Mouse (Mus musculus) midbrain, postnatal 0 days (tissue): Measurements from ENCODE around the gene Nelfcd. TPM values are rescaled to one million over a fixed set of nuclear protein-coding genes. Genes with fewer than 3 reads are reported as not detected.

Source experiments
- ATAC-seq: fragments of 200-750 bp; cut with Nextera tagmentation; 2 replicates; pipeline ENCODE4 v1.8.0; 2017; ENCODE audit warnings: moderate number of reproducible peaks, mild to moderate bottlenecking, moderate TSS enrichment, moderate library complexity; ENCODE audit not compliant: low FRiP score
- DNase-seq: peaks from one replicate; pipeline ENCODE4 v3.0.0-alpha.2; 2015; ENCODE audit warnings: low spot score
- H3K27ac ChIP-seq: fragments of 300-500 bp; sonication (generic); 2 replicates; pipeline ENCODE4 v1.5.1; 2014; ENCODE audit warnings: low read depth, mild to moderate bottlenecking, low read length, mixed read lengths
- H3K27me3 ChIP-seq: fragments of 300-500 bp; sonication (generic); 2 replicates; pipeline ENCODE4 v1.6.1; 2014; ENCODE audit warnings: low read length, control low read depth, mixed read lengths; ENCODE audit not compliant: insufficient read depth
- H3K36me3 ChIP-seq: fragments of 300-500 bp; sonication (generic); 2 replicates; pipeline ENCODE4 v1.6.1; 2014; ENCODE audit warnings: low read length, control low read depth, mixed read lengths; ENCODE audit not compliant: insufficient read depth
- H3K4me1 ChIP-seq: fragments of 300-500 bp; sonication (generic); 2 replicates; pipeline ENCODE4 v1.6.1; 2014; ENCODE audit warnings: mild to moderate bottlenecking, control low read depth, antibody characterized with exemption, low read length, mixed read lengths; ENCODE audit not compliant: insufficient read depth
- H3K4me2 ChIP-seq: fragments of 300-500 bp; sonication (generic); 2 replicates; pipeline ENCODE4 v1.6.1; 2014; ENCODE audit warnings: low read depth, mild to moderate bottlenecking, low read length, mixed read lengths; ENCODE audit not compliant: poor library complexity, severe bottlenecking
- H3K4me3 ChIP-seq: fragments of 300-500 bp; sonication (generic); 2 replicates; pipeline ENCODE4 v1.5.1; 2014; ENCODE audit warnings: low read depth, mild to moderate bottlenecking, low read length, moderate library complexity
- H3K9ac ChIP-seq: fragments of 300-500 bp; sonication (generic); replicated peaks from 2 replicates; pipeline ENCODE4 v1.6.1; 2014; ENCODE audit warnings: mild to moderate bottlenecking, low read length, moderate library complexity, mixed read lengths; ENCODE audit not compliant: poor library complexity, severe bottlenecking
- H3K9me3 ChIP-seq: fragments of 300-500 bp; sonication (generic); 2 replicates; pipeline ENCODE4 v1.6.1; 2016; ENCODE audit warnings: low read length, control low read depth
- CTCF ChIP-seq: IDR thresholded peaks from 2 replicates; pipeline ENCODE4 v1.5.1; 2016; ENCODE audit warnings: antibody characterized with exemption, mild to moderate bottlenecking
- WGBS: fragments of 180-500 bp; shearing (Covaris S2); extraction: QIAGEN DNeasy Blood & Tissue Kit; methylation state at CpG from one replicate; pipeline ENCODE4 v1.1.7; 2014; 5-methylcytosine and 5-hydroxymethylcytosine counted together
- polyA plus RNA-seq: library from polyadenylated mRNA; unstranded; fragments of >200 nt; fragmentation: Nextera tagmentation; extraction: Ambion mirVana; gene quantifications from 2 replicates; pipeline ENCODE4 v1.2.1, GENCODE M21; 2015
- total RNA-seq: library from RNA; depleted of rRNA; stranded (reverse); fragments of >200 nt; gene quantifications from 2 replicates; pipeline ENCODE4 v1.2.3, GENCODE M21; 2014; rRNA removed

The Nelfcd gene
- total and polyA plus RNA-seq, 2 experiments from 2014 or later: 42.7 to 95.7 TPM

GRCm38 (mm10) chr2:174472407-174472806 is 56.8 kb downstream of the Nelfcd start:
- ATAC-seq (peak; percentile 56), DNase-seq (no peak)
- peak overlapping the region; percentile 57 for H3K4me2 ChIP-seq
- H3K9me3 ChIP-seq: no peaks in the 10 kb centered on the region
- peak overlapping the region; percentile 59 for H3K9ac ChIP-seq
- H3K27ac ChIP-seq: no peak overlapping the region
- TF ChIP-seq CTCF: no peak
- H3K36me3 ChIP-seq: 0 out of 2 replicates have a peak, but pooled peaks cover 4% of the 10 kb centered on the region
- no peaks in the 10 kb centered on the region; the same call in 1 of the 2 replicates for H3K4me1 ChIP-seq
- WGBS: 8% methylated on average over 30 of the region's 30 CpGs
- H3K27me3 ChIP-seq: no peaks in the 10 kb centered on the region
- peak overlapping the region; percentile 69 for H3K4me3 ChIP-seq

- no peaks in the 10 kb centered on the region; the same call in 1 of the 2 replicates for H3K4me1 ChIP-seq
- H3K27me3 ChIP-seq: no peaks in the 10 kb centered on the region
- 0 out of 2 replicates have a peak, but pooled peaks cover 4% of the 10 kb centered on the region for H3K36me3 ChIP-seq
- peak; percentile 42; the same call in 1 of the 2 replicates for TF ChIP-seq CTCF
- H3K27ac ChIP-seq: no peak within 1 kb of the TSS
- ATAC-seq (peak; percentile 99), DNase-seq (peak; percentile 99)
- peak within 1 kb of the TSS; percentile 59 for H3K9ac ChIP-seq
- WGBS: under 1% methylated on average over 52 of the region's 53 CpGs
- H3K4me3 ChIP-seq: peak within 1 kb of the TSS; percentile 69
- H3K9me3 ChIP-seq: no peaks in the 10 kb centered on the region
- peak within 1 kb of the TSS; percentile 57 for H3K4me2 ChIP-seq
Measured at GRCm38 (mm10) chr2:174472818-174473549, 57.4 kb downstream of the Nelfcd start, which contains the start of gene Prelid3b. TSS of gene Prelid3b (minus strand) at chr2:174473081.

- Histone ChIP-seq H3K4me1 (no peaks in the 10 kb centered on the region; the same call in 1 of the 2 replicates), H3K27ac (no peak overlapping the region), H3K36me3 (0 out of 2 replicates have a peak, but pooled peaks cover 2% of the 10 kb centered on the region), H3K9ac (peak overlapping the region; percentile 24; the same call in 1 of the 2 replicates), H3K4me2 (peak overlapping the region; percentile 57), H3K9me3 (no peaks in the 10 kb centered on the region), H3K4me3 (peak overlapping the region; percentile 69), H3K27me3 (no peaks in the 10 kb centered on the region)
- no peak for TF ChIP-seq CTCF
- 86% methylated on average over 5 of the region's 5 CpGs for WGBS
- DNase-seq: no peak
- no peak for ATAC-seq
Measured at GRCm38 (mm10) chr2:174473550-174473927, 57.9 kb downstream of the Nelfcd start.

Other genes with a start within 250 kb of the Nelfcd start
- gene Gnas, start 131.5 kb upstream of the Nelfcd start, total RNA-seq: 1,613 and 1,637 TPM in 2 replicates
- gene Gnas, start 131.5 kb upstream of the Nelfcd start, polyA plus RNA-seq: 1,739 and 1,834 TPM in 2 replicates
- not detected in 2 replicates for gene Gm20721, start 69.1 kb upstream of the Nelfcd start, total RNA-seq
- gene Gm20721, start 69.1 kb upstream of the Nelfcd start, polyA plus RNA-seq: 9.8 and 10.8 TPM in 2 replicates
- 45.4 and 48.4 TPM in 2 replicates for gene Ctsz, start 23.2 kb downstream of the Nelfcd start, total RNA-seq
- 47.8 and 54.0 TPM in 2 replicates for gene Ctsz, start 23.2 kb downstream of the Nelfcd start, polyA plus RNA-seq
- 0.11 and 0.33 TPM in 2 replicates for gene Tubb1, start 34.9 kb downstream of the Nelfcd start, total RNA-seq
- gene Tubb1, start 34.9 kb downstream of the Nelfcd start, polyA plus RNA-seq: 0.16 and 0.25 TPM in 2 replicates
- gene Atp5e, start 48.3 kb downstream of the Nelfcd start, total RNA-seq: 553 TPM in 2 replicates
- 832 and 847 TPM in 2 replicates for gene Atp5e, start 48.3 kb downstream of the Nelfcd start, polyA plus RNA-seq
- gene Prelid3b, start 57.3 kb downstream of the Nelfcd start, total RNA-seq: 61.0 and 63.4 TPM in 2 replicates
- gene Prelid3b, start 57.3 kb downstream of the Nelfcd start, polyA plus RNA-seq: 93.5 and 96.6 TPM in 2 replicates
- 0.09 TPM in 1 of 2 replicates, not detected in the other for gene Zfp831, start 227.7 kb downstream of the Nelfcd start, total RNA-seq
- gene Zfp831, start 227.7 kb downstream of the Nelfcd start, polyA plus RNA-seq: not detected in 2 replicates